Mouse (Mus musculus): ENCODE measurements around the gene Jam3.
"Not testable (repeated sequence)": the region's sequence is repeated elsewhere in the genome, so short reads cannot be mapped to it uniquely, and the experiment has no call there.

The Jam3 gene

GRCm38 (mm10) chr9:27172839-27173238, 17.6 kb upstream of the Jam3 start:
- intact Hi-C loops (cut with DNase I): no loop called here

DNA sequence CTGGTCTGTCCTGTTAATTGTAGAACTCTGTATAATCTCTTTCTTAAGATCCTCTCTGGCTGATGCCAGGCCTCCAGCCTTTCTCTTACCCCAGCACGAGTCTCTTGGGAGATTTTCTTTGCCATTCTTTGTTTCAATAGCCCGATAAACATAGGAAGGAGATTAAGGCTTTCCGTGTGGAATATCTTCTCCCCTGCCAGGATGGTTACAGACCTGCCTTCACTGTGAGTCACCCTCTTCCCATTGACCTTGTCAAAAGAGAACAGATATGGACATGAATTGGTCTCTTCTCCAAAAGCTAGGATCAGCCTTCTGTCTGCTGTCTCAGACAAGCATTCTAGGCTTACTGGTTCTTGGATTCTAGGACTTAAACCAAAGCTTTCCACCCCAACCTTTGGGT, 15.5 kb upstream of the Jam3 start:
- intact Hi-C loops (cut with DNase I): no loop called here

- intact Hi-C loops (cut with DNase I): no loop called here
Measured at GRCm38 (mm10) chr9:27166981-27167380, 11.8 kb upstream of the Jam3 start.

DNA sequence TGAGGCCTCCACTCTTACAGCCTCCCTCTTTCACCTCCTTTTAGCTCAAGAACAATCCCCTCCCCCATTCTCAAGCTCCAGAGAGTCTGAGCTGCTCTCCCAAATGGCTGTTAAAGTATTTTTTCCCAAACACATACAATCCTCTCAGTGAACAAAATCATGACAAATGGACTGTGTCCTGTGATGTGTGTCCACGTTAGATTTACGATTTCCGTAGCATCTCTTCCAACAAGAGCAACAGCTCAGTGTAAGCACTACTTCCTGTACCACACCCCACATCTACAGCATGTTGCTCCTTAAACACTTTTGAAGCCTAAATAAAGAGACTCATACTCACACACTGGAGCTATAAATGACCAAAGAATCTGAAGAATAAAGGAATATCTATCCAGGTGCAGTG, 10.4 kb upstream of the Jam3 start:
- intact Hi-C loops (cut with DNase I): no loop called here

- intact Hi-C loops (cut with DNase I): no loop called here
Measured at GRCm38 (mm10) chr9:27164957-27165356, 9.7 kb upstream of the Jam3 start.

- intact Hi-C loops (cut with DNase I): not testable (repeated sequence)
Measured at GRCm38 (mm10) chr9:27163661-27164060, 8.4 kb upstream of the Jam3 start.

- intact Hi-C loops (cut with DNase I): no loop called here
Measured at GRCm38 (mm10) chr9:27153861-27154260, 1.4 kb downstream of the Jam3 start.

- intact Hi-C loops (cut with DNase I): no loop called here
Measured at GRCm38 (mm10) chr9:27149836-27150235, 5.4 kb downstream of the Jam3 start.

GRCm38 (mm10) chr9:27148631-27149471, 6.4 kb downstream of the Jam3 start:
- intact Hi-C loops (cut with DNase I): no loop called here

GRCm38 (mm10) chr9:27147946-27148345, 7.3 kb downstream of the Jam3 start:
- intact Hi-C loops (cut with DNase I): no loop called here

GRCm38 (mm10) chr9:27146826-27147225, 8.4 kb downstream of the Jam3 start:
- intact Hi-C loops (cut with DNase I): no loop called here

DNA sequence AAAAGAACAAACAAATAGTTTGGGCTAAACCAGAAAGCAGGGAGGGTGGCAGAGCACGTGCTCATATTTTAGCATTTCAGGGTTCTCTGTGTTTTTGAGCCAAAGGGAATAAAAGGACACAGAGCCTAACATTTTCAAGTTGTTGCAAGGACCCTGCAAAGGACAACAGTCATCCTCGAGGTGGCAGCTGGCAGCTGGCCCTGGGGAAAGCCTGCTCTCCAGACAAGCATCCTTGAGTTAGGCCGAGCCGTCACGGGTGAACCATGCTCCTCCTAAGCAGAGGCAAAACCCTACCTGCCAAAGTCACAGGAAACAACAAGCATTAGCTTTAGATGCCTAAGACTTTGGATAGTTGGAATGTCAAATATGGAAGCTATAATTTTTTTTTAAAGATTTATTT, 10.2 kb downstream of the Jam3 start:
- intact Hi-C loops (cut with DNase I): no loop called here

- intact Hi-C loops (cut with DNase I): no loop called here
Measured at GRCm38 (mm10) chr9:27144271-27144840, 10.9 kb downstream of the Jam3 start.

DNA sequence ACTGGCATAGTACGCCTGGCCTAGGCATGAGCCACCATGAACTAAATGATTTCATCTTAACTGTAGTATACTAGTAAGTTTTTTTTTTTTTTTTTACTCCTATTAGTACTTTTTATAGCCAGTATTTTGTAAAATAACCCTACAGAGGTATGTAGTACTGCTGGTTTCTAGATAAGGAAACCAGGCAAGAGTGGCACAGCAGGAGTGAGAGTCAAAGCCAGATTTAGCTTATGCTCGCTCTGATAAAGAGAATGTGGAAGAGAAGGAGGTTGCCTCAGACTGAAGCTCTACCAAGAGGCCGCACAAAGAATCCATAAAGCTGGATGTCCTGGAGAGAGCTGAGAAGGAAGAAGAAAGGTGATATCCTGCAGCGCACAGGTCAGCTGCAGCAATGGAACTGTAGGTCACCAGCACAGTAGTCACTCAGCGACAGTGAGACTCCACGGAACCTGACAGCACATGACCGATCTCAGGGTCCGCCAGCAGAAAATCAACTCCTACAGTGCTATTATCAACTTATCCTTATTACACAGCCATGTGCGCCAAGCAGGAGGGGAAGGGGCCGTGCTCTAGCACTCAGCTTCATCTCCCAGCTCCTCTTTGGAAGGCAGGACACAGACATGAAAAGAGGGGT, 14.7 kb downstream of the Jam3 start:
- intact Hi-C loops (cut with DNase I): no loop called here

DNA sequence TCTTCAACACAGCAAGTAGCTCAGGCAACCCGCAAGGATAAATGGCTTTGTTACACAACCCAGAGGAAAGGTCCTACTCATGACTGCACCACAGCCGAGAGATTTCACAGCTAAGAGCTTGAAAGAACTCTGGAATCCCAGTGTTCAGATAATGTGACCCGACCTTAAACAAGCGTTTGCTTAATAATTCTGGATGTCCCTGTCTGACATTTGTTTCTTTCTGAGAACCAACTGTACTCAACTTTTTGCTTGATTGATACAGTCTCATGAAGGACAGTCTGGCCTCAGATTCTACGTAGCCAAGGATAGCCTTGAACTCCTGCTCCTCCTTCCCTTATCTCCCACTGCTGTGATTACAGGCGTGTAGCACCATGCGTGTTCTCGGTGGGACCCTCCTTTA, 18.6 kb downstream of the Jam3 start:
- intact Hi-C loops (cut with DNase I): no loop called here

- intact Hi-C loops (cut with DNase I): loop anchor here (2.0 kb wide), 1 partner anchor 41 kb away; no protein-coding TSS in a partner anchor
Measured at GRCm38 (mm10) chr9:27135372-27135771, 19.8 kb downstream of the Jam3 start.

- intact Hi-C loops (cut with DNase I): loop anchor here (2.0 kb wide), 1 partner anchor 42 kb away; no protein-coding TSS in a partner anchor
Measured at GRCm38 (mm10) chr9:27134410-27134809, 20.8 kb downstream of the Jam3 start.

DNA sequence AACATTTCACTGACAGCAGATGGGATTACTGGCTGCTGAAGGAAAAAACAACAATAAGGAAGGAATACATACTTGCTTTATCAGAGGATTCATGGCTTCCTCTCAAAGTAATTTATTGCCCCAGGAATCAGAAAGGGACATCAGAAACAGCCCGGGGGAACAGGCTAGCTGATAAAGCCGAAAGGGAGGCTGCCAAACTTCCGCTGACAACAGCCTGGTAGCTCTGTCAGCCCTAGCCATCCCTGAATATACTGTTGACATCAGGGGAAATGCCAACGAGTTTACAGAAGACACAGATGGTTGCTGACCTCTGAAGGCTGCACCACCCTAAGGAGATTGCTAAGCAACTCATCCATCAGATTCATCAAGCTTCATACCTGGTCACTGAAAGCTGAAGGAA, 26.6 kb downstream of the Jam3 start:
- intact Hi-C loops (cut with DNase I): no loop called here

GRCm38 (mm10) chr9:27126543-27126942, 28.7 kb downstream of the Jam3 start:
- intact Hi-C loops (cut with DNase I): no loop called here

DNA sequence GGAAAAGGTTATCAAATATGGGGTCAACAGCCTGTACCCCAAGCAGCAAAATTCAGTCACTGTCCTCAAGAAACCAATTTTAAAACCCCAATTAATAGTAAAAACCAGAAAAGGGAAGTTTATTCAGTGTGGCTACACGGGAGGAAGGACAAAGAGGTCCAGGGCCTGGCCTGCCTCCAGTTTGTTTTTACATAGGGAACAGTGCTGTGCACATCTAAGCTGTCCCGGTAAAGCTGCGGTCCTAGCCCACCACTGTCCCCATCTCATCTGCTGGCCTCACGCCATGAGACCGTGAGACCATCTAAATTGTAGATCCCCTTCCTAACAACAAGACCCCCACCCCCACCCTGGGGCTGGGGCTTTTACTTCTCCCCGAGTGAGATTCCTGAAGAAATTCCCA, 29.8 kb downstream of the Jam3 start:
- intact Hi-C loops (cut with DNase I): no loop called here

GRCm38 (mm10) chr9:27123947-27124346, 31.3 kb downstream of the Jam3 start:
- intact Hi-C loops (cut with DNase I): no loop called here

DNA sequence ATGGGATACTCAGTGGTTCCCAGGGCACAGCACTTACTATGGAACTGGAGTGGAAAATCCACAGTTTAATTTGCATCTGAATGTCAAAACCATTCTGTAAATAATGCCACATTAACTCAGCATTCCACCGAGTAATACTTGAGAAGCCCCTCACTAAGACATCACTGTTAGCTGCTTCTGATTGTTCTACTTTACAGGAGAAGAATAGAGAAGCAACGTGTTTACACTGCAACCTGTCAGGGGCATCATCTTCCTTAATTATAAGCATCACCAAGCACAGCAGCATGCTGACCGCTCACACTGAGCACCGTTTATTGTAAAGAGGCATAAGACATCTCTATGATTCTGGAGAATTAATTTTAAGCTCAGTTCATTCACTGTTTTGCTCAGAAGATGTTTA, 32.3 kb downstream of the Jam3 start:
- intact Hi-C loops (cut with DNase I): no loop called here
